In the genomic region with DNA sequence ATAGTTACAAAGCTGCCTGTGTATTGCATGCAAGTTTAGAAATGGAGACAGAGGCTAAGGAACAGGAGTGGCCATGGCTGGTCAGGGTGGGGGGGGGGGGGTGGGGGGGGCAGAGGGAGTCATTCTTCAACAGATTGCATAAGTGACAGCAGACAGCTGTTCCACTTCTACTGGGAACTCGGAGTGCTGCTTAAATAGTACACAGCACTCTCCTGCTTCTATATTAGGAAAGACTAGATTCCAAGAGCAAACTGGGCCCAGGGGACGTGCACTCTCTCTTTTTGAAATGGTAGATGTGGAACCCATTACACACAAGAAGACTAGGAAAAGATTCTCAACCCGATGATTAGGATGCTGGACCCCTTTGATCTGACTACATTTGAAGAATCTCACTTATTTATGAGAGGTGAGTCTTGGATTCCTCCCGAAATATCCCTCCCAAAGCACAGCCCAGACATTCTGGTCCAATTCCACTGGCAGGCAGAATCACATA, we compare ENCODE assay signal across 8 mouse cellular contexts. TPM values are rescaled to one million over a fixed set of nuclear protein-coding genes. Genes with fewer than 3 reads are reported as not detected.
DNase-seq lines count a peak whose midpoint lies in the region; ATAC-seq lines count a peak whose summit lies in the region.

A gene (plus strand): TSS at position 269 of the 493 bp plus-strand sequence.

- 29% methylated on average over 4 of the region's 4 CpGs for WGBS in heart, embryonic 12.5 days
- WGBS in stomach, embryonic 16.5 days: 33% methylated on average over 4 of the region's 4 CpGs

- H3K4me2 ChIP-seq in heart, embryonic 12.5 days: peak within 1 kb of the TSS; percentile 52
- H3K4me2 ChIP-seq in stomach, embryonic 16.5 days (ENCODE audit: low read depth, low read length): peak within 1 kb of the TSS; percentile 19; the same call in 1 of the 2 replicates

- H3K9me3 ChIP-seq in heart, embryonic 12.5 days (replicated peaks): no peaks in the 10 kb centered on the region
- H3K9me3 ChIP-seq in stomach, embryonic 16.5 days (replicated peaks; ENCODE audit: control insufficient read depth, low read length): no peaks in the 10 kb centered on the region

- ATAC-seq in frontal cortex, adult (ENCODE audit: low TSS enrichment): peak; percentile 95
- peak; percentile 79 for ATAC-seq in heart, embryonic 12.5 days (ENCODE audit: insufficient number of reproducible peaks, low FRiP score)
- peak; percentile 88 for ATAC-seq in stomach, embryonic 16.5 days (ENCODE audit: insufficient read depth, low FRiP score)

- H3K36me3 ChIP-seq in heart, embryonic 12.5 days: peaks cover 19% of the 10 kb centered on the region
- no peaks in the 10 kb centered on the region for H3K36me3 ChIP-seq in stomach, embryonic 16.5 days (ENCODE audit: control insufficient read depth, insufficient read depth, low read length)

- H3K4me3 ChIP-seq in heart, embryonic 12.5 days: 0 out of 2 replicates have a peak within 1 kb of the TSS, but pooled peaks have one; percentile 3
- H3K4me3 ChIP-seq in stomach, embryonic 16.5 days (replicated peaks; ENCODE audit: low read length): no peak within 1 kb of the TSS

- DNase-seq in frontal cortex, postnatal 10 days (ENCODE audit: low spot score in 2 of 2): no peak
- peak; percentile 17 to 28 for DNase-seq in adrenal gland, postnatal 36 days
- DNase-seq in kidney, postnatal 4 days: peak; percentile 54 to 62
- DNase-seq in cerebellum, postnatal 36 days: no peak
- DNase-seq in cerebellum, adult 18-20 months: no peak

- peaks cover 25% of the 10 kb centered on the region for H3K4me1 ChIP-seq in heart, embryonic 12.5 days (replicated peaks)
- H3K4me1 ChIP-seq in stomach, embryonic 16.5 days (ENCODE audit: control insufficient read depth, insufficient read depth, low read length): peaks cover 13% of the 10 kb centered on the region

- peak within 1 kb of the TSS; percentile 98 for H3K27ac ChIP-seq in heart, embryonic 12.5 days (ENCODE audit: poor library complexity, severe bottlenecking)
- H3K27ac ChIP-seq in stomach, embryonic 16.5 days (ENCODE audit: low read length): peak within 1 kb of the TSS; percentile 97

- no peaks in the 10 kb centered on the region for H3K27me3 ChIP-seq in heart, embryonic 12.5 days (replicated peaks)
- no peaks in the 10 kb centered on the region for H3K27me3 ChIP-seq in stomach, embryonic 16.5 days (ENCODE audit: control insufficient read depth, insufficient read depth, low read length)

- peak within 1 kb of the TSS; percentile 43; the same call in 1 of the 2 replicates for H3K9ac ChIP-seq in heart, embryonic 12.5 days
- H3K9ac ChIP-seq in stomach, embryonic 16.5 days (ENCODE audit: low read length): peak within 1 kb of the TSS; percentile 52

RNA-seq across cellular contexts. Expression of the gene that starts here (rescaled TPM):
- not detected for total RNA-seq in adrenal gland, postnatal 36 days (2021)
- 0.10 and 0.13 TPM in 2 replicates for polyA plus RNA-seq in heart, embryonic 12.5 days (2016; fragmentation: Nextera tagmentation; extraction: Ambion mirVana)
- 0.11 and 0.25 TPM in 2 replicates for polyA plus RNA-seq in stomach, embryonic 16.5 days (2015; fragmentation: Nextera tagmentation; extraction: Ambion mirVana)

Comparison
In these comparisons a context has a peak if more than half of its experiments do, and no peak if none do; other contexts are left out.
1. Peak in DNase-seq in adrenal gland, postnatal 36 days; RNA of the gene not detected or under 1 TPM.
2. Peak in ATAC-seq, H3K4me3 ChIP-seq, H3K27ac ChIP-seq, H3K9ac ChIP-seq and H3K4me2 ChIP-seq in heart, embryonic 12.5 days; RNA of the gene not detected or under 1 TPM.
3. Peak in ATAC-seq, H3K27ac ChIP-seq, H3K9ac ChIP-seq and H3K4me2 ChIP-seq in stomach, embryonic 16.5 days; RNA of the gene not detected or under 1 TPM.
4. DNase-seq: peak in kidney, postnatal 4 days (2 of 2); none in frontal cortex, postnatal 10 days (0 of 2), cerebellum, postnatal 36 days (0 of 2) and cerebellum, adult 18-20 months (0 of 2).
5. Peak in every context shown above with its lines, with median percentiles within 50 percentile points of each other: ATAC-seq.